Mouse (Mus musculus) lung, adult 2 months (tissue): ENCODE results near the gene Ambra1.

Experiments used
- CTCF ChIP-seq: fragments of 200-500 bp; IDR thresholded peaks from 2 replicates; pipeline ENCODE4 v1.5.1; 2011; ENCODE audit warnings: mild to moderate bottlenecking, low read length, control low read depth; ENCODE audit not compliant: insufficient read depth
- POLR2A ChIP-seq: fragments of 200-500 bp; IDR thresholded peaks from 2 replicates; pipeline ENCODE4 v1.6.1; 2011; ENCODE audit warnings: low read depth, mild to moderate bottlenecking, control low read depth, low read length, borderline replicate concordance; ENCODE audit errors: extremely low read depth

DNA sequence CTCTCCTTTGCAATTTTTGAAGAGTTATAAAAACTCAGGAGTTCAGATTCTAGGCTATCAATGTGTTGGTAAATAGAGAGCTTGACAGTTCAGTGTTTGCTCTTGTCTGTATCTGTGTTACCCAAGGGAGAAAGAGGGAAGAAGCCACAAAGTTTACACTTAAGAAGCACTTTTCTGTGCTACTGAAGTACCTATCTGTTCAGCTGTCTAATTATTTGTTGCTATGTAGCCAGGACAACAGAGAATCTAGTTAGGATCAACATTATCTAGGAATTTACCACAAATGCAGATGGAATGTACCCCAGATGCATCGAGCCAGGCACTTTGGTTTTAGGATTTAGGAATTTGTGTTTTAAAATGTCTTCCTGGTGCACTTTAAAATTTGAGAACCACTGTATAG lies 104.3 kb downstream of the Ambra1 start:
- no peak for TF ChIP-seq CTCF
- TF ChIP-seq POLR2A = no peak
